ENCODE assay signal across 8 mouse cellular contexts in the genomic region with DNA sequence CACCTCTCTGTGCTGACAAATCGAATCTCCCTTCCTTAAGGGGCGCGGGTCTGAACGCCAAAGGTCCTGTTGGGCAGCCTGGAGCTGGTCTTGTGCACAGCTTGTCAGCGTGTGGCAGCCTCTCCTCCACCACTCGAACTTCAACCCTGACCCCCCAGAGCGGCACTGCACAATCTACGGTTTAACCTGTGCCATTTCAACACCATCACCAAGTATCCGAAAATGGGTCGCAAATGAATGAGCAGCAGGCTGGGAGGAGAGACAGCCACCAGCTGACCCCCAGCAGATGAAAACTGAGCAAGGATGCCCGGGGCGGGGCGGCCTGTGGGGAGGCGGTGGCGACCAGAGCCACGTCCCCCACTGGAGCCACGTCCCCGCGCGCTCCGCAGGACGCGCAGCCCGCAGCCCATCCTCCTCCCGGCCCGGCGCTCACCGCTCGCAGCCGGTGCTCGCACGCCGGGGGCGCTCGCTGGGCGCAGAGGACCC. TPM values are rescaled to one million over a fixed set of nuclear protein-coding genes. Genes with fewer than 3 reads are reported as not detected.
DNase-seq lines count a peak whose midpoint lies in the region; ATAC-seq and TF ChIP-seq lines count a peak whose summit lies in the region.

No protein-coding gene starts in this region.

- H3K36me3 ChIP-seq in ES-E14 (ENCODE audit: control insufficient read depth, insufficient read depth, low read length, poor library complexity, severe bottlenecking) = no peaks in the 10 kb centered on the region
- no peaks in the 10 kb centered on the region for H3K36me3 ChIP-seq in embryonic facial prominence, embryonic 13.5 days
- H3K36me3 ChIP-seq in heart, embryonic 11.5 days (ENCODE audit: control insufficient read depth, insufficient read depth, low read length) = no peaks in the 10 kb centered on the region
- H3K36me3 ChIP-seq in kidney, embryonic 16.5 days (ENCODE audit: insufficient read depth, low read length) = no peaks in the 10 kb centered on the region

- WGBS in embryonic facial prominence, embryonic 13.5 days = under 1% methylated on average over 25 of the region's 36 CpGs
- 0% methylated on average over 33 of the region's 36 CpGs for WGBS in heart, embryonic 11.5 days (ENCODE audit: insufficient replicate concordance)
- under 1% methylated on average over 34 of the region's 36 CpGs for WGBS in kidney, embryonic 16.5 days

- peak; percentile 58 for ATAC-seq in embryonic facial prominence, embryonic 13.5 days (ENCODE audit: insufficient number of reproducible peaks, insufficient read depth, low FRiP score, low TSS enrichment, low read depth)
- peak; percentile 32; the same call in 1 of the 2 replicates for ATAC-seq in heart, embryonic 11.5 days (replicated peaks; ENCODE audit: insufficient number of reproducible peaks, low FRiP score, low TSS enrichment)
- ATAC-seq in kidney, embryonic 16.5 days (ENCODE audit: low FRiP score, low TSS enrichment) = peak; percentile 69
- peak; percentile 31; the same call in 1 of the 2 replicates for ATAC-seq in neutrophil, adult 5-6 weeks (ENCODE audit: extremely low read depth, insufficient number of reproducible peaks, low FRiP score, poor library complexity, severe bottlenecking)

- H3K4me1 ChIP-seq in ES-E14 (ENCODE audit: control insufficient read depth in 2 of 2, insufficient read depth in 2 of 2, low read length in 2 of 2, poor library complexity in 1 of 2) = no peaks in the 10 kb centered on the region; a peak in 1 of 4 replicates
- peaks cover 9% of the 10 kb centered on the region for H3K4me1 ChIP-seq in embryonic facial prominence, embryonic 13.5 days
- no peaks in the 10 kb centered on the region for H3K4me1 ChIP-seq in heart, embryonic 11.5 days (ENCODE audit: control insufficient read depth, insufficient read depth, low read length)
- H3K4me1 ChIP-seq in kidney, embryonic 16.5 days (ENCODE audit: insufficient read depth, low read length) = 0 out of 2 replicates have a peak, but pooled peaks cover 9% of the 10 kb centered on the region

- in situ Hi-C loops in ES-E14 (cut with MboI; ENCODE audit: low sequenced_read_pairs in 2 of 2, unreplicated experiment in 2 of 2) = no loop called here

- H3K27ac ChIP-seq in ES-E14 (ENCODE audit: insufficient read depth, low read depth, low read length, poor library complexity, severe bottlenecking) = no peak overlapping the region
- H3K27ac ChIP-seq in embryonic facial prominence, embryonic 13.5 days = peak overlapping the region; percentile 30; the same call in 1 of the 2 replicates
- no peak overlapping the region for H3K27ac ChIP-seq in heart, embryonic 11.5 days (ENCODE audit: low read depth, low read length)
- H3K27ac ChIP-seq in kidney, embryonic 16.5 days (ENCODE audit: low read length) = peak overlapping the region; percentile 92

- no peak for DNase-seq in ES-E14 (ENCODE audit: low read depth, low spot score)
- peak; percentile 63 for DNase-seq in adrenal gland, postnatal 10 days
- DNase-seq in lung, adult 18-20 months = peak; percentile 49 to 53
- DNase-seq in thymus, postnatal 36 days = no peak

- H3K4me3 ChIP-seq in ES-E14 (ENCODE audit: insufficient read depth in 1 of 2, low read depth in 1 of 2, low read length in 2 of 2, poor library complexity in 1 of 2, severe bottlenecking in 1 of 2) = peak overlapping the region; percentile 80 to 90
- H3K4me3 ChIP-seq in embryonic facial prominence, embryonic 13.5 days = peak overlapping the region; percentile 65
- peak overlapping the region; percentile 73 for H3K4me3 ChIP-seq in heart, embryonic 11.5 days (ENCODE audit: low read depth, low read length)
- H3K4me3 ChIP-seq in kidney, embryonic 16.5 days (ENCODE audit: low read length) = peak overlapping the region; percentile 75

- H3K9me3 ChIP-seq in ES-E14 (ENCODE audit: control insufficient read depth, insufficient read depth, low read depth, low read length) = no peaks in the 10 kb centered on the region
- H3K9me3 ChIP-seq in embryonic facial prominence, embryonic 13.5 days = no peaks in the 10 kb centered on the region
- no peaks in the 10 kb centered on the region for H3K9me3 ChIP-seq in heart, embryonic 11.5 days (replicated peaks; ENCODE audit: control insufficient read depth, low read length)
- no peaks in the 10 kb centered on the region for H3K9me3 ChIP-seq in kidney, embryonic 16.5 days (ENCODE audit: low read length)

- H3K4me2 ChIP-seq in embryonic facial prominence, embryonic 13.5 days = peak overlapping the region; percentile 94
- peak overlapping the region; percentile 96 for H3K4me2 ChIP-seq in heart, embryonic 11.5 days
- H3K4me2 ChIP-seq in kidney, embryonic 16.5 days (replicated peaks; ENCODE audit: low read depth, low read length) = peak overlapping the region; percentile 68

- H3K9ac ChIP-seq in ES-E14 (ENCODE audit: insufficient read depth, low read depth, low read length, poor library complexity, severe bottlenecking) = peak overlapping the region; percentile 74
- peak overlapping the region; percentile 77 for H3K9ac ChIP-seq in embryonic facial prominence, embryonic 13.5 days
- peak overlapping the region; percentile 74 for H3K9ac ChIP-seq in heart, embryonic 11.5 days (ENCODE audit: low read depth, low read length)
- peak overlapping the region; percentile 86 for H3K9ac ChIP-seq in kidney, embryonic 16.5 days (replicated peaks; ENCODE audit: low read length)

- H3K27me3 ChIP-seq in embryonic facial prominence, embryonic 13.5 days = peaks cover 56% of the 10 kb centered on the region
- peaks cover 32% of the 10 kb centered on the region for H3K27me3 ChIP-seq in heart, embryonic 11.5 days (ENCODE audit: control insufficient read depth, insufficient read depth, low read length)
- H3K27me3 ChIP-seq in kidney, embryonic 16.5 days (ENCODE audit: insufficient read depth, low read length) = 0 out of 2 replicates have a peak, but pooled peaks cover 4% of the 10 kb centered on the region

TF ChIP-seq in ES-E14, 5 proteins besides CTCF, POLR2A, EP300 and RAD21:
- TF ChIP-seq ZNF384 (IDR thresholded peaks at IDR 0.05; ENCODE audit: low read depth, low read length) (no peak), ZC3H11A (IDR thresholded peaks at IDR 0.05; ENCODE audit: borderline replicate concordance, low read depth, low read length) (no peak), MAFK (IDR thresholded peaks at IDR 0.05; ENCODE audit: insufficient read depth, low read depth, low read length) (no peak), HCFC1 (IDR thresholded peaks at IDR 0.05; ENCODE audit: borderline replicate concordance, insufficient read depth, low read length) (no peak), CHD2 (IDR thresholded peaks at IDR 0.05; ENCODE audit: low read depth, low read length) (no peak)
TF ChIP-seq in ES-E14: peak in this region for 0.

RNA-seq across cellular contexts. Expression of gene Sgms2, which starts 1.5 kb away (rescaled TPM):
- total RNA-seq in ES-E14 (2012; rRNA removed) = 2.1 and 2.8 TPM in 2 replicates
- total RNA-seq in adrenal gland, postnatal 10 days (2021) = 10 to 100 TPM in 1 of 2 experiments, 1 to 10 TPM in 1; 5.4 to 13.8 TPM
- polyA plus RNA-seq in embryonic facial prominence, embryonic 13.5 days (2015; fragmentation: Nextera tagmentation; extraction: Ambion mirVana) = 7.9 and 14.8 TPM in 2 replicates
- 1.1 and 1.3 TPM in 2 replicates for polyA plus RNA-seq in heart, embryonic 11.5 days (2014; fragmentation: Nextera tagmentation; extraction: Ambion mirVana)
- polyA plus RNA-seq in kidney, embryonic 16.5 days (2015; fragmentation: Nextera tagmentation; extraction: Ambion mirVana) = 11.1 and 13.2 TPM in 2 replicates
- total RNA-seq in neutrophil, adult 5-6 weeks (2017) = 50.2 and 60.1 TPM in 2 replicates

Comparison
In these comparisons a context has a peak if more than half of its experiments do, and no peak if none do; other contexts are left out.
1. DNase-seq: peak in adrenal gland, postnatal 10 days (single experiment) and lung, adult 18-20 months (2 of 2); none in ES-E14 (single experiment) and thymus, postnatal 36 days (0 of 2).
2. H3K27ac ChIP-seq: peak in embryonic facial prominence, embryonic 13.5 days (single experiment) and kidney, embryonic 16.5 days (single experiment); none in ES-E14 (single experiment) and heart, embryonic 11.5 days (single experiment).
3. Peak in every context shown above with its lines, with median percentiles within 50 percentile points of each other: H3K4me3 ChIP-seq, H3K9ac ChIP-seq, ATAC-seq and H3K4me2 ChIP-seq.